Mouse (Mus musculus) lung, embryonic 15.5 days (tissue): ENCODE measurements around the gene Ggact. TPM values are rescaled to one million over a fixed set of nuclear protein-coding genes. Genes with fewer than 3 reads are reported as not detected.

Experiments used
- ATAC-seq: fragments of 200-750 bp; cut with Nextera tagmentation; 2 replicates; pipeline ENCODE4 v1.8.0; 2017; ENCODE audit warnings: moderate number of reproducible peaks, borderline replicate concordance; ENCODE audit not compliant: low FRiP score, low TSS enrichment; ENCODE audit errors: extremely low read depth
- H3K27ac ChIP-seq: fragments of 300-500 bp; sonication (generic); 2 replicates; pipeline ENCODE4 v1.5.1; 2015; ENCODE audit warnings: moderate library complexity, mild to moderate bottlenecking, inconsistent platforms
- H3K27me3 ChIP-seq: fragments of 300-500 bp; sonication (generic); 2 replicates; pipeline ENCODE4 v1.6.1; 2015; ENCODE audit warnings: inconsistent platforms
- H3K36me3 ChIP-seq: fragments of 300-500 bp; sonication (generic); 2 replicates; pipeline ENCODE4 v1.6.1; 2015; ENCODE audit warnings: inconsistent platforms
- H3K4me1 ChIP-seq: fragments of 300-500 bp; sonication (generic); 2 replicates; pipeline ENCODE4 v1.6.1; 2015; ENCODE audit warnings: inconsistent platforms
- H3K4me2 ChIP-seq: fragments of 300-500 bp; sonication (generic); 2 replicates; pipeline ENCODE4 v1.6.1; 2015; ENCODE audit warnings: inconsistent platforms, mild to moderate bottlenecking, moderate library complexity
- H3K4me3 ChIP-seq: fragments of 300-500 bp; sonication (generic); 2 replicates; pipeline ENCODE4 v1.5.1; 2015; ENCODE audit warnings: mild to moderate bottlenecking, inconsistent platforms
- H3K9ac ChIP-seq: fragments of 300-500 bp; sonication (generic); 2 replicates; pipeline ENCODE4 v1.6.1; 2015; ENCODE audit warnings: inconsistent platforms
- H3K9me3 ChIP-seq: fragments of 300-500 bp; sonication (generic); 2 replicates; pipeline ENCODE4 v1.6.1; 2016; ENCODE audit warnings: inconsistent platforms
- WGBS: fragments of 180-500 bp; shearing (Covaris S2); methylation state at CpG from one replicate; pipeline ENCODE4 v1.1.7; 2015; 5-methylcytosine and 5-hydroxymethylcytosine counted together
- polyA plus RNA-seq: library from polyadenylated mRNA; unstranded; fragments of >200 nt; fragmentation: Nextera tagmentation; extraction: Ambion mirVana; gene quantifications from 2 replicates; pipeline ENCODE4 v1.2.1, GENCODE M21; 2015

The Ggact gene
- polyA plus RNA-seq, 1 experiment from 2014 or later: 14.1 TPM

GRCm38 (mm10) chr14:122837018-122837417 lies 76.5 kb downstream of the Ggact start:
- Histone ChIP-seq H3K4me1 (no peaks in the 10 kb centered on the region), H3K4me3 (no peak overlapping the region), H3K4me2 (no peak overlapping the region), H3K9ac (no peak overlapping the region), H3K9me3 (no peaks in the 10 kb centered on the region), H3K36me3 (no peaks in the 10 kb centered on the region), H3K27me3 (no peaks in the 10 kb centered on the region), H3K27ac (no peak overlapping the region)
- ATAC-seq: no peak
- WGBS: 55% methylated on average over 2 of the region's 2 CpGs

- 54% methylated on average over 4 of the region's 4 CpGs for WGBS
- no peaks in the 10 kb centered on the region for H3K9me3 ChIP-seq
- H3K27ac ChIP-seq: no peak overlapping the region
Measured at GRCm38 (mm10) chr14:122836221-122836620, 77.3 kb downstream of the Ggact start.

GRCm38 (mm10) chr14:122835487-122836190 lies 77.9 kb downstream of the Ggact start:
- H3K36me3 ChIP-seq: no peaks in the 10 kb centered on the region
- no peak overlapping the region for H3K4me2 ChIP-seq
- ATAC-seq: no peak
- no peaks in the 10 kb centered on the region for H3K27me3 ChIP-seq
- no peak overlapping the region for H3K27ac ChIP-seq
- no peak overlapping the region for H3K9ac ChIP-seq
- 55% methylated on average over 7 of the region's 7 CpGs for WGBS
- H3K9me3 ChIP-seq: no peaks in the 10 kb centered on the region
- H3K4me3 ChIP-seq: no peak overlapping the region
- H3K4me1 ChIP-seq: no peaks in the 10 kb centered on the region

More at GRCm38 (mm10) chr14:122836221-122836620, 77.3 kb downstream of the Ggact start:
- Histone ChIP-seq H3K9ac (no peak overlapping the region), H3K4me1 (no peaks in the 10 kb centered on the region), H3K4me3 (no peak overlapping the region), H3K27me3 (no peaks in the 10 kb centered on the region), H3K36me3 (no peaks in the 10 kb centered on the region), H3K4me2 (no peak overlapping the region)
- no peak for ATAC-seq

- 89% methylated on average over 1 of the region's 1 CpGs for WGBS
- ATAC-seq: no peak
- no peaks in the 10 kb centered on the region for H3K27me3 ChIP-seq
Measured at GRCm38 (mm10) chr14:122834753-122835152, 78.8 kb downstream of the Ggact start.

GRCm38 (mm10) chr14:122833666-122834065 lies 79.9 kb downstream of the Ggact start:
- Histone ChIP-seq H3K4me3 (no peak overlapping the region), H3K27me3 (no peaks in the 10 kb centered on the region), H3K9me3 (no peaks in the 10 kb centered on the region), H3K4me1 (no peaks in the 10 kb centered on the region), H3K27ac (no peak overlapping the region), H3K36me3 (no peaks in the 10 kb centered on the region), H3K9ac (no peak overlapping the region), H3K4me2 (no peak overlapping the region)
- 79% methylated on average over 3 of the region's 3 CpGs for WGBS
- no peak for ATAC-seq

More at GRCm38 (mm10) chr14:122834753-122835152, 78.8 kb downstream of the Ggact start:
- Histone ChIP-seq H3K9ac (no peak overlapping the region), H3K36me3 (no peaks in the 10 kb centered on the region), H3K4me2 (no peak overlapping the region), H3K9me3 (no peaks in the 10 kb centered on the region), H3K4me3 (no peak overlapping the region), H3K27ac (no peak overlapping the region), H3K4me1 (no peaks in the 10 kb centered on the region)

- no peaks in the 10 kb centered on the region for H3K4me1 ChIP-seq
- 63% methylated on average over 1 of the region's 1 CpGs for WGBS
- H3K4me2 ChIP-seq: no peak overlapping the region
- no peak overlapping the region for H3K9ac ChIP-seq
- H3K9me3 ChIP-seq: no peaks in the 10 kb centered on the region
- H3K4me3 ChIP-seq: no peak overlapping the region
- no peaks in the 10 kb centered on the region for H3K36me3 ChIP-seq
- no peak for ATAC-seq
- no peaks in the 10 kb centered on the region for H3K27me3 ChIP-seq
- no peak overlapping the region for H3K27ac ChIP-seq
Measured at GRCm38 (mm10) chr14:122830433-122830832, 83.1 kb downstream of the Ggact start.

GRCm38 (mm10) chr14:122825464-122825863 lies 88.1 kb downstream of the Ggact start:
- ATAC-seq: peak; percentile 59; the same call in 1 of the 2 replicates
- 56% methylated on average over 2 of the region's 2 CpGs for WGBS
- no peaks in the 10 kb centered on the region for H3K36me3 ChIP-seq

GRCm38 (mm10) chr14:122823791-122824190 lies 89.8 kb downstream of the Ggact start:
- no peak overlapping the region for H3K4me2 ChIP-seq
- H3K27ac ChIP-seq: no peak overlapping the region
- no peaks in the 10 kb centered on the region for H3K36me3 ChIP-seq
- no peak overlapping the region for H3K4me3 ChIP-seq
- no peaks in the 10 kb centered on the region for H3K4me1 ChIP-seq
- 27% methylated on average over 2 of the region's 2 CpGs for WGBS
- no peaks in the 10 kb centered on the region for H3K9me3 ChIP-seq
- H3K9ac ChIP-seq: no peak overlapping the region
- no peaks in the 10 kb centered on the region for H3K27me3 ChIP-seq
- ATAC-seq: no peak

More at GRCm38 (mm10) chr14:122825464-122825863, 88.1 kb downstream of the Ggact start:
- H3K4me3 ChIP-seq: no peak overlapping the region
- H3K27ac ChIP-seq: no peak overlapping the region
- H3K4me1 ChIP-seq: no peaks in the 10 kb centered on the region
- H3K9me3 ChIP-seq: no peaks in the 10 kb centered on the region
- no peak overlapping the region for H3K9ac ChIP-seq
- no peak overlapping the region for H3K4me2 ChIP-seq
- H3K27me3 ChIP-seq: no peaks in the 10 kb centered on the region

GRCm38 (mm10) chr14:122821002-122821401 lies 92.6 kb downstream of the Ggact start:
- Histone ChIP-seq H3K27ac (no peak overlapping the region), H3K9me3 (no peaks in the 10 kb centered on the region), H3K4me1 (no peaks in the 10 kb centered on the region), H3K36me3 (no peaks in the 10 kb centered on the region), H3K4me3 (no peak overlapping the region), H3K4me2 (no peak overlapping the region), H3K9ac (no peak overlapping the region), H3K27me3 (no peaks in the 10 kb centered on the region)
- no peak for ATAC-seq
- 88% methylated on average over 3 of the region's 3 CpGs for whole genome bisulfite sequencing

- no peaks in the 10 kb centered on the region for H3K4me1 ChIP-seq
- no peaks in the 10 kb centered on the region for H3K36me3 ChIP-seq
- H3K27me3 ChIP-seq: no peaks in the 10 kb centered on the region
- no peak overlapping the region for H3K4me3 ChIP-seq
- 77% methylated on average over 4 of the region's 4 CpGs for WGBS
- H3K9ac ChIP-seq: no peak overlapping the region
- ATAC-seq: no peak
- H3K4me2 ChIP-seq: no peak overlapping the region
- H3K27ac ChIP-seq: no peak overlapping the region
- no peaks in the 10 kb centered on the region for H3K9me3 ChIP-seq
Measured at GRCm38 (mm10) chr14:122800296-122800695, 113.3 kb downstream of the Ggact start.

GRCm38 (mm10) chr14:122793368-122793767 lies 120.2 kb downstream of the Ggact start:
- Histone ChIP-seq H3K4me3 (no peak overlapping the region), H3K27ac (no peak overlapping the region), H3K27me3 (no peaks in the 10 kb centered on the region), H3K9me3 (no peaks in the 10 kb centered on the region), H3K36me3 (no peaks in the 10 kb centered on the region), H3K4me1 (no peaks in the 10 kb centered on the region), H3K4me2 (no peak overlapping the region), H3K9ac (no peak overlapping the region)
- no peak for ATAC-seq
- WGBS: 83% methylated on average over 4 of the region's 4 CpGs

GRCm38 (mm10) chr14:122790111-122790510 lies 123.4 kb downstream of the Ggact start:
- Histone ChIP-seq H3K27me3 (no peaks in the 10 kb centered on the region), H3K27ac (no peak overlapping the region), H3K4me1 (no peaks in the 10 kb centered on the region), H3K4me3 (no peak overlapping the region), H3K9ac (no peak overlapping the region), H3K9me3 (no peaks in the 10 kb centered on the region), H3K4me2 (no peak overlapping the region), H3K36me3 (no peaks in the 10 kb centered on the region)
- WGBS: 75% methylated on average over 7 of the region's 7 CpGs
- ATAC-seq: no peak
